19 mouse cellular contexts compared by ENCODE assay signal in the genomic region with DNA sequence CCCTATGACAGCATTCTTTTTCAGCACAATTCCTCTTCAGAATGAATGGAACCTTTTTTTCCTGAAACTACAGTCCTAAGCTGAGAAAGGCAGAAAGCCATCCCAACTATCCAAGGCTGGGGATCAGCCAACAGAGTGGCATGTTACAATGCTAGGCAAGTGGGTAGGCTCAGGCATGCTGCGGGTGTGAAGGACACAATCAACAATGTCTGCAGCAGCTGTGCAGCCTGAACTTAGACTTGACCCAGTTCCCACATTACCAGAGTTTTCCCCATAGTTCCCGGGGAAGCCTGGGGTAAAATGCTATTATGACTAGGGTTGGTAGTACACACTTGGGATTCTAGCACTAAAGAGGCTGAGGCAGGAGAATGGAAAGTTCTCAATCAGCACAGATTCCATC. TPM values are rescaled to one million over a fixed set of nuclear protein-coding genes. Genes with fewer than 3 reads are reported as not detected.
A peak's percentile ranks its signal among the peaks of the same experiment; 100 is the strongest.
DNase-seq lines count a peak whose midpoint lies in the region; TF ChIP-seq lines count a peak whose summit lies in the region.
"Had no signal": no experiment of that assay in that cellular context is flagged by ENCODE, and none has a peak within 500 bp of the region (broad histone marks: within the 10 kb centered on the region; RNA-seq: fewer than 3 reads in every experiment).

No protein-coding gene starts in this region.

- no peaks in the 10 kb centered on the region for H3K27me3 ChIP-seq in myocyte (ENCODE audit: control insufficient read depth, insufficient read depth, insufficient read length)
- H3K27me3 ChIP-seq: embryonic facial prominence, embryonic 12.5 days; forebrain, embryonic 13.5 days; forebrain, embryonic 15.5 days; Patski had no signal

- H3K79me2 ChIP-seq in myocyte (ENCODE audit: control insufficient read depth, insufficient read depth) = peaks cover 29% of the 10 kb centered on the region

- peaks cover 20% of the 10 kb centered on the region for H3K36me3 ChIP-seq in myocyte (ENCODE audit: control insufficient read depth, insufficient read depth)

- H3K4me3 ChIP-seq in myocyte = no peak overlapping the region
- H3K4me3 ChIP-seq: embryonic facial prominence, embryonic 10.5 days; embryonic facial prominence, embryonic 12.5 days; forebrain, embryonic 13.5 days; forebrain, embryonic 15.5 days had no signal

- DNase-seq in Muller cell, postnatal 12 days (ENCODE audit: inconsistent ontology term) = peak; percentile 71
- DNase-seq in adipocyte (ENCODE audit: low spot score) = peak; percentile 21
- DNase-seq in kidney, postnatal 36 days = no peak
- DNase-seq in gastrocnemius, adult 18-20 months (ENCODE audit: low spot score) = no peak
- DNase-seq: adrenal gland, adult 2 months; adrenal gland, postnatal 10 days; adrenal gland, postnatal 25 days; cerebellum, adult 11-12 months; cerebellum, adult 2 months; cerebellum, adult 9-10 months; cerebellum, postnatal 10 days; cerebellum, postnatal 25 days; forebrain, postnatal 0 days had no signal

- H3ac ChIP-seq in myocyte (ENCODE audit: control insufficient read depth, insufficient read length) = no peak overlapping the region

- no peak overlapping the region for H3K4me2 ChIP-seq in myocyte (ENCODE audit: low read depth)
- H3K4me2 ChIP-seq: embryonic facial prominence, embryonic 12.5 days; forebrain, embryonic 13.5 days; forebrain, embryonic 15.5 days had no signal

- TF ChIP-seq POLR2A in myocyte (IDR thresholded peaks at IDR 0.05; ENCODE audit: insufficient read length, low read depth) = no peak

TF ChIP-seq in myocyte, 11 proteins besides CTCF, POLR2A, EP300 and RAD21:
- TF ChIP-seq TCF3 (IDR thresholded peaks at IDR 0.05; ENCODE audit: insufficient read length, low read depth) (no peak), E2F4 (IDR thresholded peaks at IDR 0.05; ENCODE audit: insufficient read depth) (no peak), MYOD1 (IDR thresholded peaks at IDR 0.05; ENCODE audit: control insufficient read depth in 1 of 3, insufficient read length in 2 of 3, low read depth in 2 of 3) (peak in 1 of 3 experiments; percentile 50), TCF12 (IDR thresholded peaks at IDR 0.05; ENCODE audit: insufficient read depth, poor library complexity, severe bottlenecking) (no peak), SRF (IDR thresholded peaks at IDR 0.05; ENCODE audit: control insufficient read depth, insufficient read length, low read depth) (no peak), MAX (IDR thresholded peaks at IDR 0.05; ENCODE audit: low read depth) (no peak), MYOG (IDR thresholded peaks at IDR 0.05; ENCODE audit: control insufficient read depth in 1 of 3, insufficient read depth in 1 of 3, insufficient read length in 2 of 3, low read depth in 2 of 3) (peak; percentile 9 to 82 (median 64))
TF ChIP-seq in myocyte: peak in this region for 2.

RNA-seq across cellular contexts. Expression of a gene that starts 4.9 kb away (rescaled TPM):
- polyA plus RNA-seq in myocyte (2012; fragmentation: generic; extraction: Trizol) = 74.3 TPM
- 10 to 100 TPM; 61.8 to 61.9 TPM for total RNA-seq in gastrocnemius, adult 18-20 months (2021)

RNA-seq across cellular contexts. Expression of a gene that starts 5.9 kb away (rescaled TPM):
- polyA plus RNA-seq in myocyte (2012; fragmentation: generic; extraction: Trizol) = 351 TPM
- total RNA-seq in gastrocnemius, adult 18-20 months (2021) = 1,000 to 10,000 TPM; 1,126 to 1,216 TPM

RNA-seq across cellular contexts. Expression of a gene that starts 17.9 kb away (rescaled TPM):
- polyA plus RNA-seq in myocyte (2012; fragmentation: generic; extraction: Trizol) = 7.6 TPM
- 10 to 100 TPM in 1 of 2 experiments, 1 to 10 TPM in 1; 7.4 to 15.8 TPM for total RNA-seq in gastrocnemius, adult 18-20 months (2021)

Comparison
In these comparisons a context has a peak if more than half of its experiments do, and no peak if none do; other contexts are left out.
1. DNase-seq: peak in Muller cell, postnatal 12 days (single experiment) and adipocyte (single experiment); none in kidney, postnatal 36 days (0 of 2) and gastrocnemius, adult 18-20 months (single experiment).